Mouse (Mus musculus) thymus, adult 2 months (tissue): ENCODE results near the gene Rnaset2b. TPM values are rescaled to one million over a fixed set of nuclear protein-coding genes. Genes with fewer than 3 reads are reported as not detected.
"Not testable (repeated sequence)": the region's sequence is repeated elsewhere in the genome, so short reads cannot be mapped to it uniquely, and the experiment has no call there.

ENCODE experiments used
- DNase-seq: peaks from one replicate; pipeline ENCODE4 v3.0.0; 2021
- H3K27ac ChIP-seq: fragments of 200-500 bp; 2 replicates; pipeline ENCODE4 v1.5.1; 2012; ENCODE audit warnings: low read length, control low read depth; ENCODE audit not compliant: control insufficient read depth, insufficient read depth
- H3K27me3 ChIP-seq: fragments of 200-500 bp; 2 replicates; pipeline ENCODE4 v1.6.1; 2012; ENCODE audit warnings: mild to moderate bottlenecking, low read length, moderate library complexity, mixed read lengths; ENCODE audit not compliant: control insufficient read depth, insufficient read depth
- H3K36me3 ChIP-seq: fragments of 200-500 bp; 2 replicates; pipeline ENCODE4 v1.6.1; 2012; ENCODE audit warnings: mild to moderate bottlenecking, low read length, moderate library complexity; ENCODE audit not compliant: control insufficient read depth, insufficient read depth
- H3K4me1 ChIP-seq: fragments of 200-500 bp; replicated peaks from 2 replicates; pipeline ENCODE4 v1.6.1; 2012; ENCODE audit warnings: low read length; ENCODE audit not compliant: control insufficient read depth, insufficient read depth
- H3K4me3 ChIP-seq: fragments of 200-500 bp; 2 replicates; pipeline ENCODE4 v1.5.1; 2012; ENCODE audit warnings: mild to moderate bottlenecking, low read length, control low read depth, moderate library complexity; ENCODE audit not compliant: control insufficient read depth, insufficient read depth
- WGBS: fragments of 180-500 bp; shearing (Covaris S2); methylation state at CpG from one replicate; pipeline ENCODE4 v1.1.7; 2018; 5-methylcytosine and 5-hydroxymethylcytosine counted together
- polyA plus RNA-seq: library from polyadenylated mRNA; depleted of rRNA; stranded (reverse); fragments of >200 nt; gene quantifications from 2 replicates; pipeline ENCODE4 v1.2.3, GENCODE M21; 2012; rRNA removed

Gene Rnaset2b
- 130 and 196 TPM in 2 replicates for polyA plus RNA-seq

GRCm38 (mm10) chr17:6970334-6970733, at the start of gene Rnaset2b:
Rnaset2b (plus strand) TSS chr17:6970634.
- not testable (repeated sequence) for H3K27ac ChIP-seq, H3K27me3 ChIP-seq, H3K36me3 ChIP-seq, DNase-seq, H3K4me1 ChIP-seq, H3K4me3 ChIP-seq
- WGBS: 86% methylated on average over 1 of the region's 8 CpGs

GRCm38 (mm10) chr17:6931625-6932024, 38.8 kb upstream of the Rnaset2b start:
- 81% methylated on average over 7 of the region's 7 CpGs for WGBS
- H3K27ac ChIP-seq, H3K36me3 ChIP-seq, H3K4me1 ChIP-seq, H3K4me3 ChIP-seq, DNase-seq, H3K27me3 ChIP-seq: not testable (repeated sequence)

DNA sequence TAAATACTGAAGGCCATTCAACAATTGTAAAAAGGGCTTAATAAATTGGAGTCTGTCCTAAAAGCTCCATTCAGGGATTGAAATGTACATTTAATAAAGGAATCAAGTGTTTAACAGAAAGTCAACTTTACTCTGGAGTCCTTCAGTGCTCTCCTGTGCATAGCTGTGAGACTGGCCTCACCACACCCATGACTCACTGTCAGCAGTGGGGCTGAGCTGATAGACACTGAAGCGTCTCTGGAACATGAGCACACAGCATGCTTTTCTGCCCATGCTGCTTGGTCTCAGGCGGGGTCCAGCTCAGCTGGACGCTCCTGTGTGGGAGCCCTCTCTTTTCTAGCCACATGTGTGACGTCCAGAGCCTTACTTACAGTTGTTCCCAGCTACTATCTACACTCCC, 27.9 kb upstream of the Rnaset2b start:
- DNase-seq, H3K4me3 ChIP-seq, H3K4me1 ChIP-seq, H3K36me3 ChIP-seq, H3K27ac ChIP-seq, H3K27me3 ChIP-seq: not testable (repeated sequence)
- no CpG with 5 or more reads among the region's 4 CpGs for WGBS

DNA sequence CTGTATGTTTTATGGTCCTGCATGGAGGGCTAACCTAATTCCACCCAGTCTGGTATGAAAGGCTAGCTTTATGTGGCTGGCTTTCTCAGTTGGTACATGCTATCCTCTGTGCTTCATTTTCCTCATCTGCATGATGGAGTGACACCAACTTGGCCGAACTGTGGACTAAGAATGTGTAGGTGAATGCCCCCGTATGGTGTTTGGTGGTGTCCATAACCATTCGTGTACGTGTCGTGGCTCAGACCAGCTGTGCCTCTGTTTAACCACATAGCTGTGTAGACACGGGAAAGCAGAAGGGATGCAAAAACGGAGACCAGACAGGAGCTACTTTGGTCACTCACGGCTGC, 22.8 kb upstream of the Rnaset2b start:
- H3K4me3 ChIP-seq: peak overlapping the region; percentile 82
- no CpG with 5 or more reads among the region's 8 CpGs for WGBS
- not testable (repeated sequence) for DNase-seq, H3K27ac ChIP-seq, H3K4me1 ChIP-seq, H3K27me3 ChIP-seq, H3K36me3 ChIP-seq

- DNase-seq: peak; percentile 86
- peak within 1 kb of the TSS; percentile 82 for H3K4me3 ChIP-seq
- H3K27me3 ChIP-seq, H3K36me3 ChIP-seq, H3K27ac ChIP-seq, H3K4me1 ChIP-seq: not testable (repeated sequence)
- under 1% methylated on average over 71 of the region's 73 CpGs for WGBS
Measured at GRCm38 (mm10) chr17:6947984-6948768, 22.3 kb upstream of the Rnaset2b start, which contains the start of gene Rsph3b. Rsph3b (minus strand) TSS chr17:6948682.

GRCm38 (mm10) chr17:6948769-6949228, 21.6 kb upstream of the Rnaset2b start:
- DNase-seq: not testable (repeated sequence)

DNA sequence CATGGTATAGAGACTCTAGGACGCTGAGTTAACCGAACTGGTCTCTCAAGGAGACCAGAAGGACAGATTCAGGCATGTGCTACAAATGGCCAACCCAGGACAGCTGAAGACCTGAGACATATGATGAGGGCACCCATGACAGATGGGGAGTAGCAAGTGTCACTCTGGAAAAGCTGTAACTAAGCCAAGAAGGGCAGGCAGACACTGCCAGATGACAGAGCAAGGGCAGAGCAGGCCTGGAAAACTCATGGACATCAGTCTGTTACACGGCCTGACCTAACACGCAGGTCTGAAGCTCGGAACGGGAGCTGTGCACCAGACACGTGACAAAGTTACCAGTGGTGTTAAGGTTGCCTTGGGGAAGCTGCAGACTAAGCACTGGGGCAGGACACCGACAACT, 11.6 kb upstream of the Rnaset2b start:
- H3K4me3 ChIP-seq, DNase-seq, H3K36me3 ChIP-seq, H3K27ac ChIP-seq, H3K4me1 ChIP-seq, H3K27me3 ChIP-seq: not testable (repeated sequence)
- 98% methylated on average over 7 of the region's 8 CpGs for WGBS

More at GRCm38 (mm10) chr17:6948769-6949228, 21.6 kb upstream of the Rnaset2b start:
- H3K4me3 ChIP-seq: peak overlapping the region; percentile 82
- H3K27ac ChIP-seq, H3K4me1 ChIP-seq, H3K36me3 ChIP-seq, H3K27me3 ChIP-seq: not testable (repeated sequence)
- WGBS: 6% methylated on average over 9 of the region's 9 CpGs

GRCm38 (mm10) chr17:6959543-6960259, 10.7 kb upstream of the Rnaset2b start:
- H3K27me3 ChIP-seq, H3K4me1 ChIP-seq, H3K27ac ChIP-seq, H3K36me3 ChIP-seq, DNase-seq, H3K4me3 ChIP-seq: not testable (repeated sequence)
- 59% methylated on average over 5 of the region's 6 CpGs for WGBS

DNA sequence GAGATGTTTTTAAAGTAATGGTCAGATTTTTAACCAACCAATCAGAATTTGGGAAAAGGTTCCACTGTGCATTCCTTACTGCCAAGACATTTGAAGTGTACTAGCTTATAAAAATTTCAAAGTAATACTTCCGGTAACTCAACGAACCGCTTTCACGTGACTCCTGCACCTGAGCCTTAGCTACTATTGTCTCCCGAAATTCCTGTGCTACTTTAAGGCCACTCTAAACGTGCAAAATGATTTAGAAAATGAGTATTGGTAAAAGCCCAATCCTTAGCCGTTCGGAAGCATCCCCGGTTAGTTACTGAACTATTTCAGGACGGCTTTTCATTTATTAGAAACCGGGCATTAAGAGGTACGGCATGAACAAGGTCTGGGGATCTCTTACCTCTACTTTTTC, 10.1 kb upstream of the Rnaset2b start:
- not testable (repeated sequence) for DNase-seq, H3K36me3 ChIP-seq, H3K4me1 ChIP-seq, H3K27me3 ChIP-seq
- WGBS: 0% methylated on average over 12 of the region's 12 CpGs
- Histone ChIP-seq H3K27ac (peak overlapping the region; percentile 18; the same call in 1 of the 2 replicates), H3K4me3 (peak overlapping the region; percentile 36; the same call in 1 of the 2 replicates)

DNA sequence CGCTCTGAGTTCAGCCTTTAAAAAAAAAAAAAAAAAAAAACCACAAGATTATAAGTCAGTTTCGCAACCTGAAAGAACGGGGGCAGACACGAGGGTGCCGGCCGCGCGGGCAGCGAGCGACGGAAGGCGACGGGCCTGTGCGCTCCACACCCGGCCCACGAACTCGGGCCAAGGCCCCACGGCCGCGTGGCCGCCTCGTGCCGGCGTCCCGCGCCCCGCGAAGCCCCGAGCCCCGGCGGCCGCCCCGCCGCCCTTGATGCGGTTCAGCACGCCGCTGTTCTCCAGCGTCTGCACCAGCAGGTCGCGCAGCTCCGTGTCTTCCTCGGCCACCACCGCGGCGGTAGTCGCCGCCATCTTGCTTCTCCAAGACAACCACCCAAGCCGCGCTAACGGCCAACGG, 9.7 kb upstream of the Rnaset2b start, which contains the start of gene Tagap1:
Gene Tagap1, minus strand, starts transcription at position 381 of the 400 bp plus-strand sequence.
- peak; percentile 55 for DNase-seq
- Histone ChIP-seq H3K4me1 (peaks cover 11% of the 10 kb centered on the region), H3K4me3 (peak within 1 kb of the TSS; percentile 53), H3K27ac (peak within 1 kb of the TSS; percentile 78)
- not testable (repeated sequence) for H3K27me3 ChIP-seq, H3K36me3 ChIP-seq
- 1% methylated on average over 41 of the region's 51 CpGs for WGBS
